Mouse (Mus musculus): ENCODE results near the gene Mtr. TPM values are rescaled to one million over a fixed set of nuclear protein-coding genes. Genes with fewer than 3 reads are reported as not detected.

Mtr gene
- polyA plus RNA-seq, 1 experiment from 2014 or later, result 2.3 TPM

DNA sequence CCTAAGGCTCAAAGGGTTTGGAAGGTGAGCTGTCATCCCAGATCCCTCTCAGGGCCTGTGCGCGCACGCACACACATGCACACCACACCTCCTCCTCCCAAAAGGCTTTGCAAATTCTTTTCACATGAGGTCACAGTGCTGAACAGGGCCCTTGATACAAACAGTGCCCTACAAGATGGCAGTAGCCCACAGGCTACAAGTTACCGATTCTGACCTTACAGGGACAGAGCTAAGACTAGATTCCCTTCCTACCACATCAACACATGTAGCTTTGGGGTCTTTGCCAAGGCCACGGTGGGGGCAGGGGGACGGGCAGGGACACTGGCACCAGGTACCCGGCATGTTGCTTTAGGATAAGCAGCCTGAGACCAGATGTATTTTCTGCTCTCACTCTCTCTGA, 35.9 kb upstream of the Mtr start:
- no peak overlapping the region for H3K9ac ChIP-seq (ENCODE audit: low read depth, low read length)
- H3K4me2 ChIP-seq (replicated peaks; ENCODE audit: low read depth), result no peak overlapping the region
- H3K9me3 ChIP-seq (ENCODE audit: control insufficient read depth), result no peaks in the 10 kb centered on the region
- H3K4me3 ChIP-seq (ENCODE audit: low read depth, low read length), result no peak overlapping the region
- H3K27me3 ChIP-seq (replicated peaks; ENCODE audit: control insufficient read depth, insufficient read depth, low read length), result no peaks in the 10 kb centered on the region
- no peak for TF ChIP-seq CTCF (IDR thresholded peaks at IDR 0.05; ENCODE audit: low read depth)
- no peaks in the 10 kb centered on the region for H3K36me3 ChIP-seq (ENCODE audit: control insufficient read depth, insufficient read depth)
- WGBS, result 80% methylated on average over 7 of the region's 7 CpGs
- no peaks in the 10 kb centered on the region for H3K4me1 ChIP-seq (replicated peaks; ENCODE audit: control insufficient read depth, insufficient read depth, low read length)
- ATAC-seq, result no peak
- H3K27ac ChIP-seq (ENCODE audit: low read depth, low read length), result no peak overlapping the region

DNA sequence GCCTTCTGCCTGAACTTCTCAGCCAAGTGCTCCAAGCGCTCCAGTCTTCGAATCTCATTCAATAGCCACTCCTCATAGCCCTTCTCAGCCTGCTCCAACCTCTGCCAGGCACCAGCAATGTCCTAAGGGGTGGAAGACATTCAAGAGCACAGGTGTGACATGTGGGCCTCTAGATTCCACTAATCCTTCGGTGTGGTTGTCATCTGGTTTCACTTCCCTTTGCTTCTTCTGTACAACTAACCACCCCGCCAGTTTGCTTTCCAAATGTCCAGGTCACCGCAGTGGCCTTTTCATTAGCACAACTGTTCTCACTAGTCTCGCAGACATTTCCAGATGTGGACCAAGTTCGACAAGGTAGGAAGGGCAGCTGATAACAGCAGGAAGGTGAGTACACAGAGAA, 32.8 kb upstream of the Mtr start:
- H3K36me3 ChIP-seq (ENCODE audit: control insufficient read depth, insufficient read depth), result no peaks in the 10 kb centered on the region
- no peak overlapping the region for H3K4me2 ChIP-seq (replicated peaks; ENCODE audit: low read depth)
- no peak for ATAC-seq
- H3K9ac ChIP-seq (ENCODE audit: low read depth, low read length), result no peak overlapping the region
- H3K9me3 ChIP-seq (ENCODE audit: control insufficient read depth), result no peaks in the 10 kb centered on the region
- no peak for TF ChIP-seq CTCF (IDR thresholded peaks at IDR 0.05; ENCODE audit: low read depth)
- H3K4me1 ChIP-seq (replicated peaks; ENCODE audit: control insufficient read depth, insufficient read depth, low read length), result no peaks in the 10 kb centered on the region
- H3K4me3 ChIP-seq (ENCODE audit: low read depth, low read length), result no peak overlapping the region
- 84% methylated on average over 7 of the region's 7 CpGs for WGBS
- H3K27me3 ChIP-seq (replicated peaks; ENCODE audit: control insufficient read depth, insufficient read depth, low read length), result no peaks in the 10 kb centered on the region
- no peak overlapping the region for H3K27ac ChIP-seq (ENCODE audit: low read depth, low read length)

DNA sequence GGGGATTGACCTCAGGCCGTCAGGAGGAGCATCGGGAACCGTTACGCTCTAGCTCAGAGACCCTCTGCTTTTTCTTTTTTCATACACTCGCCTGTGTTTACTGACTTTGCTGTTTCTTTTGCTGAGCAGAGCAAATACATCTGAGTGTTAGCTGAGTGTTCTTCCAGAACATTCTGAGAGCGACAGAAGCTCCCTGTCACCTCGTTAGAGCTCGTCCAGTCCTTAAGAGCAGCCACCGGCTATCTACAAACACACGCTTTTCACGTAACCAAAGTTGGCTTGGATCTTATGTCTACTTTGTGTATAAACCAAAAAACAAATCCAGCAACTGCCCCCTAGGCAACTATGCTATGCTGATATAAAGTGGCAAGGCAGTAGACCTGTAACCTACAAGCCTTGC, 26.6 kb upstream of the Mtr start:
- no peak for ATAC-seq
- no peak overlapping the region for H3K4me2 ChIP-seq (replicated peaks; ENCODE audit: low read depth)
- no peak overlapping the region for H3K9ac ChIP-seq (ENCODE audit: low read depth, low read length)
- TF ChIP-seq CTCF (IDR thresholded peaks at IDR 0.05; ENCODE audit: low read depth), result no peak
- H3K27ac ChIP-seq (ENCODE audit: low read depth, low read length), result no peak overlapping the region
- H3K27me3 ChIP-seq (replicated peaks; ENCODE audit: control insufficient read depth, insufficient read depth, low read length), result no peaks in the 10 kb centered on the region
- H3K36me3 ChIP-seq (ENCODE audit: control insufficient read depth, insufficient read depth), result no peaks in the 10 kb centered on the region
- no peaks in the 10 kb centered on the region for H3K9me3 ChIP-seq (ENCODE audit: control insufficient read depth)
- 91% methylated on average over 11 of the region's 11 CpGs for WGBS
- no peak overlapping the region for H3K4me3 ChIP-seq (ENCODE audit: low read depth, low read length)
- no peaks in the 10 kb centered on the region for H3K4me1 ChIP-seq (replicated peaks; ENCODE audit: control insufficient read depth, insufficient read depth, low read length)

DNA sequence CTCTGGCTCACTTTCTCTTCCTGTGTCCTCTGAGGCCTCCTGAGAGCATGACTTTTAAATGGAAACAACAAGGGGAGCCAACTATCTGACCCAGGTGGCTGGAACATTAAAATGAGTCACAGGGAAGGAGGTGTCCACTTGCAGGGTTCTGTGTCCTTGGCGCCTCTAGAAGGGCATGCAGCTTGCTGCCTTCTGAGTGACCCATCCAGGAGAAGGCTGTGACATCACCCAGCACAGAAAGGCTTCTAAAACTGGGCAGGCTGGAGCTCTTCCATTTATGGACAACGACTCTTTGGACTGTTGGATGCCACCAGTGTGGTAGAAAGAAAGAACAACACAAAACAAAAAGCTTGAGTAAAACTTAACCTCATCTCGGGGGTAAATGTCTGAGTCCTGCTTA, 25.9 kb upstream of the Mtr start:
- no peak overlapping the region for H3K9ac ChIP-seq (ENCODE audit: low read depth, low read length)
- H3K36me3 ChIP-seq (ENCODE audit: control insufficient read depth, insufficient read depth), result no peaks in the 10 kb centered on the region
- H3K4me1 ChIP-seq (replicated peaks; ENCODE audit: control insufficient read depth, insufficient read depth, low read length), result no peaks in the 10 kb centered on the region
- 80% methylated on average over 3 of the region's 3 CpGs for WGBS
- H3K27me3 ChIP-seq (replicated peaks; ENCODE audit: control insufficient read depth, insufficient read depth, low read length), result no peaks in the 10 kb centered on the region
- no peak overlapping the region for H3K4me3 ChIP-seq (ENCODE audit: low read depth, low read length)
- no peak for ATAC-seq
- TF ChIP-seq CTCF (IDR thresholded peaks at IDR 0.05; ENCODE audit: low read depth), result no peak
- H3K4me2 ChIP-seq (replicated peaks; ENCODE audit: low read depth), result no peak overlapping the region
- no peaks in the 10 kb centered on the region for H3K9me3 ChIP-seq (ENCODE audit: control insufficient read depth)
- H3K27ac ChIP-seq (ENCODE audit: low read depth, low read length), result no peak overlapping the region

DNA sequence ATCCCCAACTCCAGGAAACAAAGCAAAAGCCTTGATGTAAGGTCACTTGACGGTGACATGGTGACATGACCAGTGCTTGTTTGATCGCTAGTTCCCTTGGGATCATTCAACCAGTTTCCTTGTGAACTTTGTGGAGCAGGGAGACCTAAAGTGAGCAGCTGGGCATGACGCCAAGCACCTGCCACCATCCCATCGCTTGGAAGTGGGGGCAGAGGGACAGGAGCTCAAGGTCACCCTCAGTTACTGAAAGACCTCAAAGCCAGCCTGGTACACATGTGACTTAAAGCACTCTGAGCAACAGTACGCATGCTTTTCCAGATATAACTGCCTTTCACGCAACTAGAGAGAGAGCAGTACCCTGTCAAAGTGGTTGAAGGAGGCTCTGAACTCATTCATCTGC, 16.8 kb upstream of the Mtr start:
- no peak overlapping the region for H3K9ac ChIP-seq (ENCODE audit: low read depth, low read length)
- H3K4me1 ChIP-seq (replicated peaks; ENCODE audit: control insufficient read depth, insufficient read depth, low read length), result no peaks in the 10 kb centered on the region
- WGBS, result 87% methylated on average over 6 of the region's 6 CpGs
- H3K27me3 ChIP-seq (replicated peaks; ENCODE audit: control insufficient read depth, insufficient read depth, low read length), result no peaks in the 10 kb centered on the region
- no peak overlapping the region for H3K4me3 ChIP-seq (ENCODE audit: low read depth, low read length)
- no peaks in the 10 kb centered on the region for H3K36me3 ChIP-seq (ENCODE audit: control insufficient read depth, insufficient read depth)
- no peak overlapping the region for H3K4me2 ChIP-seq (replicated peaks; ENCODE audit: low read depth)
- TF ChIP-seq CTCF (IDR thresholded peaks at IDR 0.05; ENCODE audit: low read depth), result no peak
- ATAC-seq, result no peak
- H3K27ac ChIP-seq (ENCODE audit: low read depth, low read length), result no peak overlapping the region
- H3K9me3 ChIP-seq (ENCODE audit: control insufficient read depth), result no peaks in the 10 kb centered on the region

DNA sequence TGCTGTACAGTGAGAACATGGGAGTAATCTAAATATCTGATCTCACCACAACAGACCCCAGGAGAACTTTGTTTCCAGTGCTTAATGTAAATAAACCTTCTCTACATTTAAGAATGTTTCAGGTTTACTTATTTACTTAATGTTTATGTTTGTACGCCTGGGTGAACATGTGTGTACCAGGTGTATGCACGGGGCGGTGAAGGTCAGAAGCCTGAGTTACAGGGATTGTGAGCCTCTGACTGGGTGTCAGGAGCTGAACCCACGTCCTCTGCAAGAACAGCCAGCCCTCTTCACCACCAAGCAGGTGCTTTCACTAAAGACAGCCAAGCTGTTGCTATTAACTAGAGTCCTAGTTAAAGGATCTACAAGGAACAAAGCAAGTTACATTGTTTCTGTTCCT, 16.3 kb upstream of the Mtr start:
- Histone ChIP-seq H3K9ac (ENCODE audit: low read depth, low read length) (no peak overlapping the region), H3K9me3 (ENCODE audit: control insufficient read depth) (no peaks in the 10 kb centered on the region), H3K4me2 (replicated peaks; ENCODE audit: low read depth) (no peak overlapping the region), H3K36me3 (ENCODE audit: control insufficient read depth, insufficient read depth) (no peaks in the 10 kb centered on the region), H3K27ac (ENCODE audit: low read depth, low read length) (no peak overlapping the region), H3K4me3 (ENCODE audit: low read depth, low read length) (no peak overlapping the region), H3K4me1 (replicated peaks; ENCODE audit: control insufficient read depth, insufficient read depth, low read length) (no peaks in the 10 kb centered on the region), H3K27me3 (replicated peaks; ENCODE audit: control insufficient read depth, insufficient read depth, low read length) (no peaks in the 10 kb centered on the region)
- WGBS, result 82% methylated on average over 4 of the region's 4 CpGs
- TF ChIP-seq CTCF (IDR thresholded peaks at IDR 0.05; ENCODE audit: low read depth), result no peak
- no peak for ATAC-seq

DNA sequence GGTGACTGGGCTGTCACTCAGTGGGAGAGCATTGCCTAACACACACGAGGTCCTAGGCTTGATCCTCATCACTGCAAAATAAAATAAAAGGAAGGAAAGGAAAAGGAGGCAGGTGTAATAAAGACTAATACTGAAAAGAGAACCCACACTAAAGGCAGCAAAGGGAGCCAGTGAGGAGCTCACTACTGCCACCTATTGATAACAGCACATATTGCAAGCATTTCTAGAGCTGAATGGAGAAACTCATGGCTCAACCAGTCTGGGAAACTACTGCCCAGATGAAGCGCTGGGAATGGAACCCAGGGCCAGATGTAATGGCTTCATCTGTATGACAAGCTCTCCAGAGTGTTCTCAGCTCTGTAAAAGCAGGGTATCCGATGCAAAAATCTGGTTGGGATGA, 15.0 kb upstream of the Mtr start:
- Histone ChIP-seq H3K27me3 (replicated peaks; ENCODE audit: control insufficient read depth, insufficient read depth, low read length) (no peaks in the 10 kb centered on the region), H3K27ac (ENCODE audit: low read depth, low read length) (no peak overlapping the region), H3K4me2 (replicated peaks; ENCODE audit: low read depth) (no peak overlapping the region), H3K36me3 (ENCODE audit: control insufficient read depth, insufficient read depth) (no peaks in the 10 kb centered on the region), H3K9ac (ENCODE audit: low read depth, low read length) (no peak overlapping the region), H3K4me3 (ENCODE audit: low read depth, low read length) (no peak overlapping the region), H3K4me1 (replicated peaks; ENCODE audit: control insufficient read depth, insufficient read depth, low read length) (no peaks in the 10 kb centered on the region), H3K9me3 (ENCODE audit: control insufficient read depth) (no peaks in the 10 kb centered on the region)
- no peak for ATAC-seq
- 49% methylated on average over 3 of the region's 3 CpGs for WGBS
- TF ChIP-seq CTCF (IDR thresholded peaks at IDR 0.05; ENCODE audit: low read depth), result peak; percentile 78
